Mouse (Mus musculus) kidney, adult 9 months (tissue): ENCODE data around the gene Gria1.

Experiments used
- DNase-seq: peaks from one replicate; pipeline ENCODE4 v3.0.0; 2022

The Gria1 gene

GRCm38 (mm10) chr11:57011024-57011690 is at the start of gene Gria1:
Gene Gria1, plus strand, starts transcription at chr11:57011387.
- no peak for DNase-seq

- DNase-seq, result no peak
Observed at GRCm38 (mm10) chr11:56961751-56962150, 49.4 kb upstream of the Gria1 start.

GRCm38 (mm10) chr11:56972814-56973213 is 38.4 kb upstream of the Gria1 start:
- no peak for DNase-seq

- no peak for DNase-seq
Observed at GRCm38 (mm10) chr11:56984321-56985000, 26.7 kb upstream of the Gria1 start.

- DNase-seq, result no peak
Observed at GRCm38 (mm10) chr11:56985457-56985856, 25.7 kb upstream of the Gria1 start.

GRCm38 (mm10) chr11:56999601-57000001 is 11.6 kb upstream of the Gria1 start:
- DNase-seq, result no peak

GRCm38 (mm10) chr11:57004611-57005010 is 6.6 kb upstream of the Gria1 start:
- DNase-seq, result no peak

GRCm38 (mm10) chr11:57005341-57005740 is 5.8 kb upstream of the Gria1 start:
- DNase-seq, result no peak

GRCm38 (mm10) chr11:57007790-57008189 is 3.4 kb upstream of the Gria1 start:
- DNase-seq, result no peak

- no peak for DNase-seq
Observed at GRCm38 (mm10) chr11:57010611-57011010, 576 bp upstream of the Gria1 start.

GRCm38 (mm10) chr11:57011691-57012039 is 478 bp downstream of the Gria1 start:
- DNase-seq, result no peak

- no peak for DNase-seq
Observed at GRCm38 (mm10) chr11:57012287-57012921, 1.2 kb downstream of the Gria1 start.

GRCm38 (mm10) chr11:57013464-57014190 is 2.4 kb downstream of the Gria1 start:
- DNase-seq, result no peak

- DNase-seq, result no peak
Observed at GRCm38 (mm10) chr11:57014396-57014795, 3.2 kb downstream of the Gria1 start.

- DNase-seq, result peak; percentile 19
Observed at GRCm38 (mm10) chr11:57018536-57018935, 7.3 kb downstream of the Gria1 start.

- no peak for DNase-seq
Observed at GRCm38 (mm10) chr11:57022400-57022799, 11.2 kb downstream of the Gria1 start.

GRCm38 (mm10) chr11:57030448-57030847 is 19.3 kb downstream of the Gria1 start:
- no peak for DNase-seq

GRCm38 (mm10) chr11:57038807-57039206 is 27.6 kb downstream of the Gria1 start:
- DNase-seq, result no peak

GRCm38 (mm10) chr11:57039306-57039705 is 28.1 kb downstream of the Gria1 start:
- DNase-seq, result no peak

GRCm38 (mm10) chr11:57042057-57042456 is 30.9 kb downstream of the Gria1 start:
- no peak for DNase-seq

GRCm38 (mm10) chr11:57044146-57044545 is 33.0 kb downstream of the Gria1 start:
- DNase-seq, result no peak

GRCm38 (mm10) chr11:57051666-57052562 is 40.7 kb downstream of the Gria1 start:
- peak; percentile 36 for DNase-seq
